Comparison of ENCODE assay signal across 41 mouse cellular contexts in the genomic region with DNA sequence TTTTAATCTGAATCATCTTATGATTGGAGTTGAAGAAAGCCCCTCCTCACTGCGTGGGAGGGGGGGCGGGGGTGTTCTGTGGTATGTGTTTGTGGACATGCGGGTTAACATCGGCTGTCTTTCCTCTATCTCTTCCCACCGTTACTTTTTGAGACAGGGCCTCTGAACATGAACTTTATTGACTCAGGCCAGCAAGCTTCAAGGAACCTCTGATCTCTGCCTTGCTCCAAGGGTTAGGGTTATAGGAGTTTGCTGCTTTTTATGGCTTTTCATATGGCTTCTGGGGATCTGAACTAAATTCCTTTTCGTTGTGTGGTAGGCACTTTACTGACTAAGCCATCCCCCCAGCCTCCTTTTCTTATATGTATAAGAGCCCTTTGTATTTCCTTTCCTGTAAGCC. TPM values are rescaled to one million over a fixed set of nuclear protein-coding genes. Genes with fewer than 3 reads are reported as not detected.
"Had no signal": no experiment of that assay in that cellular context is flagged by ENCODE, and none has a peak within 500 bp of the region (broad histone marks: within the 10 kb centered on the region; RNA-seq: fewer than 3 reads in every experiment).

No protein-coding gene starts in this region.

- H3K36me3 ChIP-seq: hindbrain, embryonic 12.5 days had no signal

- ATAC-seq: hindbrain, embryonic 16.5 days; inflammation-experienced regulatory T-cells, adult 6 months; liver, embryonic 12.5 days had no signal

- H3K27ac ChIP-seq: heart, embryonic 10.5 days; hindbrain, embryonic 10.5 days; hindbrain, embryonic 12.5 days; hindbrain, embryonic 14.5 days; kidney, embryonic 15.5 days; kidney, postnatal 0 days; limb, embryonic 13.5 days; limb, embryonic 15.5 days; liver, embryonic 12.5 days; liver, embryonic 14.5 days had no signal

- H3K4me1 ChIP-seq: hindbrain, embryonic 10.5 days; hindbrain, embryonic 12.5 days; kidney, embryonic 15.5 days; limb, embryonic 13.5 days; limb, embryonic 15.5 days had no signal

- H3K9me3 ChIP-seq: heart, embryonic 10.5 days; heart, embryonic 12.5 days; hindbrain, embryonic 10.5 days; hindbrain, embryonic 12.5 days; kidney, embryonic 15.5 days; limb, embryonic 13.5 days; limb, embryonic 15.5 days; liver, embryonic 12.5 days had no signal

- H3K9ac ChIP-seq: heart, embryonic 12.5 days; hindbrain, embryonic 12.5 days; hindbrain, embryonic 14.5 days; kidney, embryonic 15.5 days; limb, embryonic 13.5 days; limb, embryonic 15.5 days; liver, embryonic 12.5 days; liver, embryonic 14.5 days had no signal

- DNase-seq: gastrocnemius, postnatal 25 days; heart, adult 18-20 months; heart, postnatal 10 days; heart, postnatal 4 days; kidney, adult 11 months; kidney, adult 2 months; kidney, adult 9 months; kidney, postnatal 14 days; kidney, postnatal 36 days; layer of hippocampus, adult 9-11 months; layer of hippocampus, postnatal 36 days; left cerebral cortex, postnatal 4 days had no signal

- H3K4me3 ChIP-seq: heart, embryonic 10.5 days; heart, embryonic 12.5 days; hindbrain, embryonic 10.5 days; hindbrain, embryonic 12.5 days; kidney, embryonic 15.5 days; limb, embryonic 13.5 days; limb, embryonic 15.5 days; liver, embryonic 12.5 days had no signal

- H3K4me2 ChIP-seq: heart, embryonic 12.5 days; hindbrain, embryonic 12.5 days; hindbrain, embryonic 14.5 days; kidney, embryonic 15.5 days; limb, embryonic 13.5 days; limb, embryonic 15.5 days; liver, embryonic 12.5 days had no signal

- H3K27me3 ChIP-seq: heart, embryonic 12.5 days; hindbrain, embryonic 12.5 days; kidney, embryonic 15.5 days; limb, embryonic 13.5 days; limb, embryonic 15.5 days; liver, embryonic 12.5 days had no signal

RNA-seq across cellular contexts. Expression of a gene that starts 43.2 kb away (rescaled TPM):
- total RNA-seq: gastrocnemius, adult 8-10 months; gastrocnemius, postnatal 25 days; layer of hippocampus, adult 18-20 months; layer of hippocampus, adult 8-10 months; layer of hippocampus, postnatal 14 days; layer of hippocampus, postnatal 36 days; left cerebral cortex, adult 8-10 months; left cerebral cortex, postnatal 10 days; left cerebral cortex, postnatal 25 days; left cerebral cortex, postnatal 4 days; liver, adult 2 months had no signal
- polyA plus RNA-seq: hindbrain, embryonic 10.5 days; hindbrain, embryonic 12.5 days; hindbrain, embryonic 14.5 days; hindbrain, embryonic 16.5 days; large intestine, adult 2 months; limb, embryonic 11.5 days; limb, embryonic 13.5 days; liver, adult 2 months; liver, embryonic 12.5 days had no signal

RNA-seq across cellular contexts. Expression of a gene that starts 56.5 kb away (rescaled TPM):
- total RNA-seq: gastrocnemius, adult 8-10 months; gastrocnemius, postnatal 25 days; gastrocnemius, postnatal 4 days; granulocyte monocyte progenitor cell, adult 5-6 weeks; heart, adult 18-20 months; heart, postnatal 10 days; heart, postnatal 25 days; heart, postnatal 4 days; liver, adult 2 months had no signal
- polyA plus RNA-seq: heart, embryonic 12.5 days; heart, embryonic 14.5 days; heart, embryonic 16.5 days; inflammation-experienced regulatory T-cells, adult 6 months; kidney, adult 2 months; kidney, embryonic 15.5 days; kidney, postnatal 0 days; large intestine, adult 2 months; limb, embryonic 11.5 days; limb, embryonic 13.5 days; limb, embryonic 15.5 days; liver, adult 2 months; liver, embryonic 12.5 days; liver, embryonic 14.5 days; liver, embryonic 16.5 days had no signal

RNA-seq across cellular contexts. Expression of a gene that starts 57.4 kb away (rescaled TPM):
- total RNA-seq: gastrocnemius, adult 8-10 months; gastrocnemius, postnatal 25 days; granulocyte monocyte progenitor cell, adult 5-6 weeks; liver, adult 2 months had no signal
- polyA plus RNA-seq: inflammation-experienced regulatory T-cells, adult 6 months; liver, adult 2 months had no signal
